Mouse (Mus musculus) lung, adult 2 months (tissue): ENCODE data around the gene Cyp3a41b. TPM values are rescaled to one million over a fixed set of nuclear protein-coding genes. Genes with fewer than 3 reads are reported as not detected.
"Not testable (repeated sequence)": the region's sequence is repeated elsewhere in the genome, so short reads cannot be mapped to it uniquely, and the experiment has no call there.

Experiments used
- DNase-seq: peaks from one replicate; pipeline ENCODE4 v3.0.0; 2022
- H3K4me1 ChIP-seq: fragments of 200-500 bp; 2 replicates; pipeline ENCODE4 v1.6.1; 2011; ENCODE audit warnings: low read length; ENCODE audit not compliant: control insufficient read depth, insufficient read depth
- H3K4me3 ChIP-seq: fragments of 200-500 bp; replicated peaks from 2 replicates; pipeline ENCODE3; 2011; ENCODE audit warnings: low read depth, mild to moderate bottlenecking, control low read depth, low read length; ENCODE audit errors: extremely low read depth
- WGBS: fragments of 180-500 bp; shearing (Covaris S2); methylation state at CpG from one replicate; pipeline ENCODE4 v1.1.7; 2018; 5-methylcytosine and 5-hydroxymethylcytosine counted together
- polyA plus RNA-seq: library from polyadenylated mRNA; depleted of rRNA; stranded (reverse); fragments of >200 nt; gene quantifications from 2 replicates; pipeline ENCODE4 v1.2.3, GENCODE M21; 2012; rRNA removed

The Cyp3a41b gene
- polyA plus RNA-seq = not detected in 2 replicates

GRCm38 (mm10) chr5:145584630-145585029, at the start of gene Cyp3a41b:
TSS of gene Cyp3a41b (minus strand) at chr5:145584730.
- 67% methylated on average over 1 of the region's 2 CpGs for WGBS
- not testable (repeated sequence) for H3K4me1 ChIP-seq, DNase-seq, H3K4me3 ChIP-seq

- 84% methylated on average over 1 of the region's 1 CpGs for WGBS
- DNase-seq, H3K4me1 ChIP-seq, H3K4me3 ChIP-seq: not testable (repeated sequence)
Measured at GRCm38 (mm10) chr5:145632286-145632685, 47.8 kb upstream of the Cyp3a41b start.

GRCm38 (mm10) chr5:145604891-145605290, 20.4 kb upstream of the Cyp3a41b start:
- not testable (repeated sequence) for DNase-seq, H3K4me1 ChIP-seq, H3K4me3 ChIP-seq
- WGBS = 68% methylated on average over 1 of the region's 1 CpGs

GRCm38 (mm10) chr5:145597851-145598250, 13.3 kb upstream of the Cyp3a41b start:
- DNase-seq, H3K4me1 ChIP-seq, H3K4me3 ChIP-seq: not testable (repeated sequence)
- WGBS = 75% methylated on average over 5 of the region's 5 CpGs

- DNase-seq, H3K4me1 ChIP-seq, H3K4me3 ChIP-seq: not testable (repeated sequence)
- 65% methylated on average over 1 of the region's 1 CpGs for WGBS
Measured at GRCm38 (mm10) chr5:145577321-145577720, 7.2 kb downstream of the Cyp3a41b start.

- 83% methylated on average over 4 of the region's 4 CpGs for WGBS
- DNase-seq, H3K4me3 ChIP-seq, H3K4me1 ChIP-seq: not testable (repeated sequence)
Measured at GRCm38 (mm10) chr5:145575660-145576059, 8.9 kb downstream of the Cyp3a41b start.

GRCm38 (mm10) chr5:145571922-145572321, 12.6 kb downstream of the Cyp3a41b start:
- H3K4me1 ChIP-seq, H3K4me3 ChIP-seq, DNase-seq: not testable (repeated sequence)
- WGBS = 65% methylated on average over 2 of the region's 2 CpGs

Other genes starting within 250 kb of the Cyp3a41b start
- gene Cyp3a57, start 239.5 kb downstream of the Cyp3a41b start, polyA plus RNA-seq = not detected in 2 replicates
- not detected in 2 replicates for gene Cyp3a16, start 115.0 kb downstream of the Cyp3a41b start, polyA plus RNA-seq
- not detected in 2 replicates for gene Cyp3a41a, start 135.4 kb upstream of the Cyp3a41b start, polyA plus RNA-seq
- gene Cyp3a44, start 221.1 kb upstream of the Cyp3a41b start, polyA plus RNA-seq = not detected in 2 replicates